Mouse (Mus musculus): ENCODE measurements around the gene Abcb8. TPM values are rescaled to one million over a fixed set of nuclear protein-coding genes. Genes with fewer than 3 reads are reported as not detected.
A peak's percentile ranks its signal among the peaks of the same experiment; 100 is the strongest.

Abcb8 gene
- polyA plus RNA-seq, 1 experiment from 2014 or later = 55.2 TPM

- Histone ChIP-seq H3K9me3 (ENCODE audit: control insufficient read depth, low read length) (no peaks in the 10 kb centered on the region), H3K4me1 (replicated peaks; ENCODE audit: control insufficient read depth, insufficient read depth, low read length) (peaks cover 31% of the 10 kb centered on the region), H3K27me3 (replicated peaks; ENCODE audit: control insufficient read depth, insufficient read depth, low read length) (no peaks in the 10 kb centered on the region), H3K27ac (ENCODE audit: low read depth, low read length) (no peak overlapping the region), H3K4me2 (peak overlapping the region; percentile 98), H3K4me3 (ENCODE audit: low read depth, low read length) (peak overlapping the region; percentile 90), H3K9ac (ENCODE audit: low read depth, low read length) (peak overlapping the region; percentile 91), H3K36me3 (ENCODE audit: control insufficient read depth, insufficient read depth, low read length) (peaks cover 5% of the 10 kb centered on the region; the same call in 1 of the 2 replicates)
- ATAC-seq (replicated peaks; ENCODE audit: low FRiP score) (no peak), DNase-seq (ENCODE audit: low spot score) (no peak)
- 49% methylated on average over 2 of the region's 2 CpGs for WGBS
Observed at GRCm38 (mm10) chr5:24453985-24454303, 60.5 kb downstream of the Abcb8 start.

DNA sequence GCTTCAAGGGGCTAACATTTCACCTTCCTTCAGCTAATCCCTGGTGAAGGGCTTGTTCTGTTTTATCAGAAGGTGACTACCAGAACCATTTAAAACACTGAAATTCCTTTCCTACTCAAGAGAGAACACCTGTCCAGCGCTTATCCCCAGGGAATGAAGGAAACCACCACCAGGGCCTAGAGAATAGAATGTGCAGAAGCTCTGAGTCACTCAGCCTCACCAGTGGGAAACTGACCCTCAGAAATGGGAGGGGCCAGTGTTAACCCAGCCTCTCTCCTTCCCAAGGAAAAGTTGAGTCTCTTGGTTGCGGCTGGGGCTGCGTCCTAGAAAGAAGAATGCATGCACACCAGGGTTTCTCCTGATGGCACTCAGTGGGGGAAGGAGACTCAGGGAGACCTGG, 61.6 kb downstream of the Abcb8 start:
- Histone ChIP-seq H3K9ac (ENCODE audit: low read depth, low read length) (no peak overlapping the region), H3K4me1 (replicated peaks; ENCODE audit: control insufficient read depth, insufficient read depth, low read length) (peaks cover 31% of the 10 kb centered on the region), H3K36me3 (ENCODE audit: control insufficient read depth, insufficient read depth, low read length) (peaks cover 5% of the 10 kb centered on the region; the same call in 1 of the 2 replicates), H3K27me3 (replicated peaks; ENCODE audit: control insufficient read depth, insufficient read depth, low read length) (no peaks in the 10 kb centered on the region), H3K4me3 (ENCODE audit: low read depth, low read length) (no peak overlapping the region), H3K9me3 (ENCODE audit: control insufficient read depth, low read length) (no peaks in the 10 kb centered on the region), H3K27ac (ENCODE audit: low read depth, low read length) (no peak overlapping the region), H3K4me2 (0 out of 2 replicates have a peak overlapping the region, but pooled peaks have one; percentile 5)
- DNase-seq (ENCODE audit: low spot score) (no peak), ATAC-seq (replicated peaks; ENCODE audit: low FRiP score) (no peak)
- 63% methylated on average over 3 of the region's 3 CpGs for WGBS

- Histone ChIP-seq H3K36me3 (ENCODE audit: control insufficient read depth, insufficient read depth, low read length) (peaks cover 5% of the 10 kb centered on the region; the same call in 1 of the 2 replicates), H3K9ac (ENCODE audit: low read depth, low read length) (no peak overlapping the region), H3K27ac (ENCODE audit: low read depth, low read length) (no peak overlapping the region), H3K4me2 (0 out of 2 replicates have a peak overlapping the region, but pooled peaks have one; percentile 5), H3K27me3 (replicated peaks; ENCODE audit: control insufficient read depth, insufficient read depth, low read length) (no peaks in the 10 kb centered on the region), H3K9me3 (ENCODE audit: control insufficient read depth, low read length) (no peaks in the 10 kb centered on the region), H3K4me3 (ENCODE audit: low read depth, low read length) (no peak overlapping the region), H3K4me1 (replicated peaks; ENCODE audit: control insufficient read depth, insufficient read depth, low read length) (peaks cover 31% of the 10 kb centered on the region)
- no peak for DNase-seq (ENCODE audit: low spot score)
- no peak for ATAC-seq (replicated peaks; ENCODE audit: low FRiP score)
- 80% methylated on average over 7 of the region's 7 CpGs for WGBS
Observed at GRCm38 (mm10) chr5:24455613-24456012, 62.1 kb downstream of the Abcb8 start.

Other genes starting within 250 kb of the Abcb8 start
- 18.7 and 20.5 TPM in 2 replicates for gene Nupl2, start 228.7 kb upstream of the Abcb8 start, polyA plus RNA-seq (2014; fragmentation: Nextera tagmentation; extraction: Ambion mirVana)
- 2.5 and 3.8 TPM in 2 replicates for gene Kcnh2, start 42.1 kb upstream of the Abcb8 start, polyA plus RNA-seq (2014; fragmentation: Nextera tagmentation; extraction: Ambion mirVana)
- 6.4 and 7.2 TPM in 2 replicates for gene Nos3, start 28.9 kb upstream of the Abcb8 start, polyA plus RNA-seq (2014; fragmentation: Nextera tagmentation; extraction: Ambion mirVana)
- gene Atg9b, start 1.5 kb upstream of the Abcb8 start, polyA plus RNA-seq (2014; fragmentation: Nextera tagmentation; extraction: Ambion mirVana) = 0.75 and 1.0 TPM in 2 replicates
- 0.19 TPM in 1 of 2 replicates, not detected in the other for gene Asic3, start 19.7 kb downstream of the Abcb8 start, polyA plus RNA-seq (2014; fragmentation: Nextera tagmentation; extraction: Ambion mirVana)
- gene Cdk5, start 29.9 kb downstream of the Abcb8 start, polyA plus RNA-seq (2014; fragmentation: Nextera tagmentation; extraction: Ambion mirVana) = 25.2 and 25.9 TPM in 2 replicates
- 20.5 and 22.4 TPM in 2 replicates for gene Slc4a2, start 30.2 kb downstream of the Abcb8 start, polyA plus RNA-seq (2014; fragmentation: Nextera tagmentation; extraction: Ambion mirVana)
- gene Fastk, start 51.6 kb downstream of the Abcb8 start, polyA plus RNA-seq (2014; fragmentation: Nextera tagmentation; extraction: Ambion mirVana) = 95.1 and 101 TPM in 2 replicates
- gene Tmub1, start 54.2 kb downstream of the Abcb8 start, polyA plus RNA-seq (2014; fragmentation: Nextera tagmentation; extraction: Ambion mirVana) = 12.3 and 12.4 TPM in 2 replicates
- gene Agap3, start 58.5 kb downstream of the Abcb8 start, polyA plus RNA-seq (2014; fragmentation: Nextera tagmentation; extraction: Ambion mirVana) = 29.4 and 30.6 TPM in 2 replicates
- gene Gbx1, start 133.5 kb downstream of the Abcb8 start, polyA plus RNA-seq (2014; fragmentation: Nextera tagmentation; extraction: Ambion mirVana) = 0.04 TPM in 1 of 2 replicates, not detected in the other
- gene Asb10, start 147.3 kb downstream of the Abcb8 start, polyA plus RNA-seq (2014; fragmentation: Nextera tagmentation; extraction: Ambion mirVana) = 0.23 and 0.30 TPM in 2 replicates
- 0.18 TPM in 1 of 2 replicates, not detected in the other for gene 4931409K22Rik, start 163.1 kb downstream of the Abcb8 start, polyA plus RNA-seq (2014; fragmentation: Nextera tagmentation; extraction: Ambion mirVana)
- gene Abcf2, start 183.8 kb downstream of the Abcb8 start, polyA plus RNA-seq (2014; fragmentation: Nextera tagmentation; extraction: Ambion mirVana) = 122 and 144 TPM in 2 replicates
- gene Chpf2, start 193.1 kb downstream of the Abcb8 start, polyA plus RNA-seq (2014; fragmentation: Nextera tagmentation; extraction: Ambion mirVana) = 14.6 TPM in 2 replicates
- 13.6 and 15.2 TPM in 2 replicates for gene Smarcd3, start 230.7 kb downstream of the Abcb8 start, polyA plus RNA-seq (2014; fragmentation: Nextera tagmentation; extraction: Ambion mirVana)